Mouse (Mus musculus) heart, postnatal 0 days (tissue): ENCODE measurements around the gene Secisbp2.

Experiments used
- CTCF ChIP-seq: IDR thresholded peaks from 2 replicates; pipeline ENCODE4 v1.5.1; 2016; ENCODE audit warnings: antibody characterized with exemption, control low read depth, low read depth
- EP300 ChIP-seq: IDR thresholded peaks from 2 replicates; pipeline ENCODE4 v1.6.1; 2016; ENCODE audit warnings: antibody characterized with exemption, low read depth

GRCm38 (mm10) chr13:51617861-51618260, 33.6 kb upstream of the Secisbp2 start:
- TF ChIP-seq CTCF = peak; percentile 81
- no peak for TF ChIP-seq EP300
